Mouse (Mus musculus) spleen, embryonic (tissue): ENCODE data around the gene Gpr19.

Source experiments
- CTCF ChIA-PET: fragments of 350-600 bp; sonication (Branson Sonifier 250); formaldehyde crosslinking; loops from one replicate; lab custom pipeline; 2022; lab: Charles Lee

Gene Gpr19

GRCm38 (mm10) chr6:134898095-134898965 lies at the start of gene Gpr19:
Gpr19 (minus strand) TSS chr6:134898578.
- CTCF ChIA-PET: interaction anchor here (0.6 to 0.7 kb wide), 2 partner anchors 73 to 75 kb away, joined by 3 to 4 read pairs; no protein-coding TSS in a partner anchor

- CTCF ChIA-PET: interaction anchor here (0.5 to 1.2 kb wide), 8 partner anchors 12 to 475 kb away, joined by 3 to 9 read pairs (median 4); no protein-coding TSS in a partner anchor
These were observed 49.1 kb upstream of the Gpr19 start for GRCm38 (mm10) chr6:134947311-134948087.

DNA sequence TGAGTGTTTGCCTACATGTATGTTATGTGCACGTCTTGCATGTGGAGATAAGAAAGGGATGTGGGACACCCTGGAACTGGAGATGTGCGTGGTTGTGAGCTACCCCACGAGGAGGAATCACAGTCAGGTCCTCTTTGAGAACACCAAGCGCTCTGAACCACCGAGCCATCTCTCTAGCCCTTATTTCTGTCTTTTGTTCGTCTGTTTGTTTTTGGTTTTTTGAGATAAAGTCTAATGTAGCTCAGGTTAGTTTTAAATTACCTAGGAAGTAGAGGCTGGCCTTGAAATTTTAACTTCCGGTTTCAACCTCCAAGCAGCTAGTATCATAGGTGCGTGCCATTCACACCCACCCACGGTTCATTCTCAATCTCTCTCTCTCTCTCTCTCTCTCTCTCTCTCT lies 48.5 kb upstream of the Gpr19 start:
- CTCF ChIA-PET: interaction anchor here (0.6 to 1.0 kb wide), 7 partner anchors 11 to 474 kb away, joined by 3 to 9 read pairs (median 3); no protein-coding TSS in a partner anchor

DNA sequence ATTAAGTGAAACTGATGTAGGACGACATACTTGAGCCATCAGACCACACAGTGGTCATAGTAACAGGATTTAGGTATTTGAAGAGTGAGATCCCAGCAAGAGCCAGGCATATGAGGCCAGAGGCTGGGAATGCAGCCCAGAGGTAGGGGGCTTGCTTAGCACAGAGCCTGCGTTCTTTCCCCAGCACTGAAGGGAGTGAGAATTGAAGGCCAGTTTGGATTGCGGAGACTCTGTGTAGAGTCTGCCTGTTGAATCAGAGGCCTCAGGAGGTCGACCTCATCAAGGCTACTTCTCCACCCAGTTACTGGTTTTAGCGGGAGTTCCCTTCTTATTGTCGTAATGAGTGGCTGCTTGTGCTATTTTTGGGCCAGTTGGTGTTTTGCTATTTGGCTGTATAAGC lies 47.7 kb upstream of the Gpr19 start:
- CTCF ChIA-PET: interaction anchor here (0.6 kb wide), 1 partner anchor 46 kb away, joined by 3 read pairs; no protein-coding TSS in a partner anchor

- CTCF ChIA-PET: interaction anchor here (0.6 kb wide), 1 partner anchor 44 kb away, joined by 4 read pairs; no protein-coding TSS in a partner anchor
These were observed 45.5 kb upstream of the Gpr19 start for GRCm38 (mm10) chr6:134943759-134944407.

GRCm38 (mm10) chr6:134939781-134940180 lies 41.4 kb upstream of the Gpr19 start:
- CTCF ChIA-PET: interaction anchor here (0.7 kb wide), 1 partner anchor 80 kb away, joined by 10 read pairs; no protein-coding TSS in a partner anchor

GRCm38 (mm10) chr6:134934305-134934704 lies 35.9 kb upstream of the Gpr19 start:
- CTCF ChIA-PET: no interaction called here

DNA sequence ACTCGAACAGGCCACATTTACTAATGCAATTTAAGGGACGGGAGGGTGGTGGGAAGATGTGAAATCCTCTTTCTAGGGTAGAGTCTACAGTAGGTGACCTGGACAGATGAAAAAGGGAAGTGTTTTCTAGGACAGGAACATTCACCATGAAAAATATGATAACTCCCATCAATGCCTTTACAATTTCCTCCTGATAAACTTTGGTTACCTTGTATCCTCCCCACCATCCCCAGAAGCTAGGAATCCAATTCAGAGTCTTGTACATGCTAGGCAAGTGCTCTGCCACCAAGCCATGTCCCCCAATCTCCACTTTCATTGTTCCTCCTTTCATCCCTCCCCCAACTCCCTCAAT lies 34.8 kb upstream of the Gpr19 start:
- CTCF ChIA-PET: no interaction called here

GRCm38 (mm10) chr6:134932486-134933206 lies 34.3 kb upstream of the Gpr19 start:
- CTCF ChIA-PET: interaction anchor here (0.6 kb wide), 2 partner anchors 10 to 87 kb away, joined by 3 read pairs; no protein-coding TSS in a partner anchor

DNA sequence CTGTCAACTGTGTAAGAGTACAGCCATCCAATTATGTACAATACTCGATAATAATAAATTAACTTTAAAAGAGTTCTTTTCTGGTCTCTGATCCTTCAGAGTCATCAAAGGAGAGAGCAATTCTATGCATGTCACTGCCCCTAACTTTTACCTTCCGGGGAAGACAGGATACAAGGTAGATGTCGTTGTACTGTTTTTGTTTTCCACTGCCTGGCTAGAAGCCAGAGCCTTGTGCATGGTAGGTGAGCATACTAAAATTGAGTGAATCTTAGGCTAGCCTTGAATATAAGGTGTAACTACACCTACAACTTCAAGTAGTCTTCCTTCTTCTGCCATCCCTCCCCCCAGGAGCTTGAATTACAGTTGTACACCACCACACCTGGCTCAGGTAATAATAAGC lies 32.8 kb upstream of the Gpr19 start:
- CTCF ChIA-PET: interaction anchor here (1.0 kb wide), 1 partner anchor 11 kb away, joined by 4 read pairs; the partner anchor contains the start of gene Cdkn1b

DNA sequence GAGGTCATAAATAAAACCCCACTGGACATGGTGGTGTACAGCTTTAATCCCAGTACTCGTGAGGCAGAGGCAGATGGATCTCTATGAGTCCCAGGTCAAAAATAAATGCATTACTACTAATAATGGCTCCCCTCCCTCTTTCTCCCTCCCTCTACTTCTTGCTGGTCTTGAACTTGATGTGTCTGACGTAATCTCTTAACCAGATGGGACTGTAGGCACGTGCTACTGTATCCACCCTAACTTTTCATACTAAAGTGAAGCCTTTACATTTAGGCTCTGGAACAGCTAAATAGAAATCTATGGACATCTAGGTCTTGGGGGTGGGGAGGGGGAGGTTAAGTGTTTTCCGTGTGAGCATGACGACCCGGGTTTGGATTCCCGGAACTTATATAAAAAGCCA lies 32.0 kb upstream of the Gpr19 start:
- CTCF ChIA-PET: interaction anchor here (0.6 to 0.7 kb wide), 2 partner anchors 16 to 28 kb away, joined by 3 to 7 read pairs; no protein-coding TSS in a partner anchor

- CTCF ChIA-PET: interaction anchor here (0.6 to 1.5 kb wide), 3 partner anchors 17 to 63 kb away, joined by 3 to 7 read pairs (median 4); no protein-coding TSS in a partner anchor
These were observed 31.5 kb upstream of the Gpr19 start for GRCm38 (mm10) chr6:134929926-134930325.

- CTCF ChIA-PET: interaction anchor here (0.6 to 1.5 kb wide), 3 partner anchors 12 to 80 kb away, joined by 4 to 5 read pairs (median 4); no protein-coding TSS in a partner anchor
These were observed 30.5 kb upstream of the Gpr19 start for GRCm38 (mm10) chr6:134928889-134929310.

DNA sequence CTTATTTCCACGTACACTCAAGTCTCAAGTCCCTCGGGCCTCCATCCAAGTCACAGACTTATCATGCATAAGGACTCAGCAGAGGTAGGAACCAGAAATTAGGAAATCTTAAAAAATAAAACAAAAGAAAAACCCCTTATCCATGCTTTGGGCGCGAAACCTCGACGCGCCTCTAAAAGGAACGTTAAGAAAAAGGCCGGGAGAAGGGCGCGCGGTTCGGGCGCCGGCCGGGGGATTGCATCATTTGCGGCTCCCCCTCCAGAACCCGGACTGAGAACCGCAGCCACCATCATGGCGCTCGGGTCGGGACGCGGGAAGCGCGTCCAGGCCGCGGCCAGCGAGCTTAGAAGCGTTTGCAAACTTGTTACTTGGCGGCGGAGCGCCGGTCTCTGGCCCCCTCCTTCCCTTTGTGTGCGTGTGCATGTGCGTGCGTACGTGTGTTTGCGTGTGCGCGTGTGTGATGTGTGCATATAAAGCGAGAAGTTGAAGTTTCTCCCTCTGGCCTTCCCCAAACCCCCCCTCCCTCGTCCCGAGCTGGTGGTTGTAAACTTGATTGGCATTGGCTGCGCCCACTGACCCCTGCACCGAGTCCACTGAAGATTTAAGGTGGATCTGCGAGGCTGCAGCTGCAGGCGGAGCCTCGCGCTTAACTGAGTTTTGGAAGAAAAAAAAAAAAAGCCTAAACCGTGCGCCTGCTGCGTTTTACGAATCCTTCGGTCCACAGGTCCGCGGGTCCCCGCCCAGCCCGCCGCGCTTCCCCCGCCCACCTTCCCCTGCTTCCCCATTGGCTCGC lies 29.9 kb upstream of the Gpr19 start:
- CTCF ChIA-PET: interaction anchor here (0.6 to 1.5 kb wide), 3 partner anchors 13 to 79 kb away, joined by 4 to 5 read pairs (median 4); no protein-coding TSS in a partner anchor

GRCm38 (mm10) chr6:134927595-134928095 lies 29.3 kb upstream of the Gpr19 start:
- CTCF ChIA-PET: no interaction called here

DNA sequence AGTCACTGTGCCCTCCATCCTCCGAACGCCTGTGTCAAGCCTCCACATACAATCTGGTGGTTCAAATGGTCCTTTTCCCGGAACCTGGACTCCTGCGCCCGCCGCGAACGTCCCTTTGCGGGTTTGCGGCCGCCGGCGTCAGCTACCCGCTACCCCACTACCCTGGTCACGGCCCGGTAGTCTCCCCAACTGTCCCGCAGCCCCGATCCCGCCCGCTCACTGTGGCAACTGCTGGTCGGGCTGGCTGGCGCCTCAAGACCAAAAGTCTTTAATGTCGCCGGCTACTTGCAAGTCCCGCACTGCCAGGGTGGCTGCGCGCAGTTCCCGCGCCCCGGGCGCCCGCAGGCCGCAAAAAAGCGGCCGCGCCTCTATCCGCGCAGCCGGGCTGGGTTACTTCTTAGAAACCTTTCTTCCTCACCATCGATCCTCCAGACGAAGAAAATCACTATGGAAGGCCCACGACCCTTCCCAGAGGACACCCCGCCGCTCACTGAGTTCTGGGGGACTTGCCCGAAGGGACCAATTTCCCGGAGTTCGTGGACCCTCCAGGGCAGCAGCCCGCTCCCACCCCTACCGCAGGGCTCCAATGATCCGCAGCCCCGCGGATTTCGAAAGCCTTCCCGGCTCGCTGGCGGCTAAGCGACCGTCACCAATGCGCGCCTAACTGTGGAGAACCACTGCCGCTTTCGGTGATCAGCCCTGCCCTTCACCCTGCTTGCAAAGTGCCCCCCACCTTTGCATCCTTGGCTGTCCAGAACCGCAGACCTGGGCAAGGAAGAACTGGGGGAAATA lies 28.6 kb upstream of the Gpr19 start:
- CTCF ChIA-PET: interaction anchor here (1.0 kb wide), 1 partner anchor 50 kb away, joined by 3 read pairs; no protein-coding TSS in a partner anchor

GRCm38 (mm10) chr6:134926338-134926705 lies 27.9 kb upstream of the Gpr19 start:
- CTCF ChIA-PET: interaction anchor here (1.0 kb wide), 1 partner anchor 50 kb away, joined by 3 read pairs; no protein-coding TSS in a partner anchor
